Mouse (Mus musculus) C2C12 (cell line): ENCODE data around the gene 4921524J17Rik. TPM values are rescaled to one million over a fixed set of nuclear protein-coding genes. Genes with fewer than 3 reads are reported as not detected.
A peak's percentile ranks its signal among the peaks of the same experiment; 100 is the strongest.

ENCODE experiments used
- H3K27me3 ChIP-seq: one replicate; pipeline ENCODE4 v1.6.1; 2011; ENCODE audit not compliant: control insufficient read depth, insufficient read depth, insufficient read length
- H3K36me3 ChIP-seq: one replicate; pipeline ENCODE4 v1.6.1; 2011; ENCODE audit not compliant: control insufficient read depth, insufficient read depth
- H3K4me3 ChIP-seq: one replicate; pipeline ENCODE4 v1.5.1; 2011; ENCODE audit warnings: mild to moderate bottlenecking, control low read depth; ENCODE audit not compliant: poor library complexity, insufficient read depth, severe bottlenecking
- H3K79me2 ChIP-seq: one replicate; pipeline ENCODE4 v1.6.1; 2011; ENCODE audit not compliant: control insufficient read depth, insufficient read depth
- H3K79me3 ChIP-seq: one replicate; pipeline ENCODE4 v1.6.1; 2011; ENCODE audit warnings: low read depth, control low read depth
- H3ac ChIP-seq: one replicate; pipeline ENCODE3; 2011; ENCODE audit warnings: low read depth; ENCODE audit not compliant: control insufficient read depth, insufficient read length
- CEBPB ChIP-seq: IDR thresholded peaks from one replicate; pipeline ENCODE4 v1.6.1; 2011; ENCODE audit warnings: low read depth, mild to moderate bottlenecking, control low read depth, moderate library complexity
- CTCF ChIP-seq: IDR thresholded peaks from one replicate; pipeline ENCODE4 v1.5.1; 2011; ENCODE audit not compliant: control insufficient read depth, insufficient read depth, insufficient read length
- FOSL1 ChIP-seq: IDR thresholded peaks from one replicate; pipeline ENCODE4 v1.8.0; 2011; ENCODE audit warnings: mild to moderate bottlenecking, low read length; ENCODE audit not compliant: poor library complexity, insufficient read depth, severe bottlenecking
- MAX ChIP-seq: IDR thresholded peaks from one replicate; pipeline ENCODE4 v1.6.1; 2011; ENCODE audit warnings: mild to moderate bottlenecking, control low read depth
- MYOD1 ChIP-seq: IDR thresholded peaks from one replicate; pipeline ENCODE4 v1.6.1; 2011; ENCODE audit warnings: low read depth; ENCODE audit not compliant: control insufficient read depth, insufficient read length
- MYOG ChIP-seq: IDR thresholded peaks from one replicate; pipeline ENCODE4 v1.6.1; 2011; ENCODE audit not compliant: control insufficient read depth, insufficient read length; ENCODE audit errors: extremely low read depth
- USF1 ChIP-seq: IDR thresholded peaks from one replicate; pipeline ENCODE4 v1.6.1; 2011; ENCODE audit warnings: low read depth, mild to moderate bottlenecking, control low read depth, moderate library complexity
- polyA plus RNA-seq: library from polyadenylated mRNA; unstranded; fragments of >200 nt; fragmentation: generic; extraction: Trizol; gene quantifications from one replicate; pipeline ENCODE4 v1.2.1, GENCODE M21; 2012; ENCODE audit warnings: missing spikeins

4921524J17Rik gene
- polyA plus RNA-seq, 1 experiment: 5.3 TPM

DNA sequence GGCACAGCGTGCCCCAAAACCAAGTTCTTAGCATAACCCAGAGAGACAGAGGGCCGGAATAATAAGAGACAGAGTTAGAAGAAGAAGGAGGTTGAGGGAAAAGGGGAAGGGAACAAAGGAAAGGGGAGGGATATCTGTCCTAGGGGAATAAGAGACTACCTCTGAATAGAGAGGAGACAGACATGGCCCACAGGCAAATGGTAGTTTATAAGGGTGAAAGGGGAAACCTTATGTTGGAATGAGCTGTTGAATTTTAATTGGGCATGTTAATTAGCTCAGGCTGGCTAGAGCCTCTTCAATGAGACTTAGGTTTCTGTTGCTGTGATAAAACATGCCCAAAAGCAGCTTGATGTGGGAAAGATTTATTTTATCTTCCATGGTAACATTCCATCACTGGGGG is 20.6 kb upstream of the 4921524J17Rik start:
- Histone ChIP-seq H3K4me3 (no peak overlapping the region), H3K27me3 (peaks cover 4% of the 10 kb centered on the region), H3K79me2 (no peaks in the 10 kb centered on the region), H3ac (no peak overlapping the region), H3K79me3 (no peaks in the 10 kb centered on the region), H3K36me3 (no peaks in the 10 kb centered on the region)
- no peak for TF ChIP-seq MYOD1
- no peak for TF ChIP-seq FOSL1
- no peak for TF ChIP-seq USF1
- TF ChIP-seq MAX: no peak
- no peak for TF ChIP-seq CEBPB
- TF ChIP-seq MYOG: no peak
- no peak for TF ChIP-seq CTCF

DNA sequence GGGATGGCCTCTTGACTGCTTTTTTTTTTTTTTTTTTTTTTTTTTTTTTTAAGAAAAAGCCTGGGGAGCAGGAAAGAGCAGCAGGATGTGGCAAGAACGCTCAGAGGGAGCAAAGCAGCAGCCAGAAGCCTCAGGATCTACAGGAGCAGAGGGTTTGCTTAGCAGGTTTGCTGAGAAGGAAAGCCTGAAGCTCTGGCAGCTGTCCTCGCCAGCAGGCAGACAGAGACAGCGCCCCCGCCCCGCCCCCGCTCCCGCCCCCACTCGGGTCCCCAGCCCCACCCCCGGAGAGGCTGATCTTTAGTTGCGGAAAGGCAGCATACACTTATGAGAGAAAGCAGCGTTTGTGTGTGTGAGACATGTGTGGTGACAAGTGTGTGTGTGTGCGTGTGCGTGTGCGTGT is 19.7 kb upstream of the 4921524J17Rik start:
- no peak for TF ChIP-seq FOSL1
- no peak for TF ChIP-seq CTCF
- TF ChIP-seq MYOD1: no peak
- no peak for TF ChIP-seq CEBPB
- no peak for TF ChIP-seq MYOG
- TF ChIP-seq MAX: no peak
- TF ChIP-seq USF1: no peak
- Histone ChIP-seq H3K27me3 (peaks cover 4% of the 10 kb centered on the region), H3K36me3 (no peaks in the 10 kb centered on the region), H3K79me2 (no peaks in the 10 kb centered on the region), H3ac (no peak overlapping the region), H3K4me3 (no peak overlapping the region), H3K79me3 (no peaks in the 10 kb centered on the region)

DNA sequence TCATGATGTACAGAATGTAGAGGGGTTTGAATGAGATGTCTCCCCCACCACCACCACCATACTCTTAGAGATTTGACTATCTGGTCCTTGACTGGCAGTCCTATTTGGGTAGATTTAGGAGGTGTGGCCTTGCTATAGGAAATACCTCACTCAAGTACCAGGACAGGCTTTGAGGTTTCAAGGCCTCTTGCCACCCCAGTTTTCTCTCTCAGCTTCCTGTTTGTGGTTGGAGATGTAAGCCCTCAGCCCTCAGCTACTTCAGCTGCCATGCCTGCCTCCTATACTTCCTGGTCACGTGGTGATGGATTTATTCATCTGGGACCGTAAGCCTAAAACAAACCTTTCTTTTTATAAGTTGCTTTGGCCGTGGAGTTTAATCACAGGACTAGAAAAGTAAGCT is 17.7 kb upstream of the 4921524J17Rik start:
- H3K79me3 ChIP-seq: no peaks in the 10 kb centered on the region
- no peaks in the 10 kb centered on the region for H3K79me2 ChIP-seq
- H3K27me3 ChIP-seq: peaks cover 4% of the 10 kb centered on the region
- TF ChIP-seq USF1 (peak; percentile 44), CEBPB (no peak), MYOG (no peak), CTCF (no peak)
- no peaks in the 10 kb centered on the region for H3K36me3 ChIP-seq
- H3K4me3 ChIP-seq: no peak overlapping the region
- no peak overlapping the region for H3ac ChIP-seq

DNA sequence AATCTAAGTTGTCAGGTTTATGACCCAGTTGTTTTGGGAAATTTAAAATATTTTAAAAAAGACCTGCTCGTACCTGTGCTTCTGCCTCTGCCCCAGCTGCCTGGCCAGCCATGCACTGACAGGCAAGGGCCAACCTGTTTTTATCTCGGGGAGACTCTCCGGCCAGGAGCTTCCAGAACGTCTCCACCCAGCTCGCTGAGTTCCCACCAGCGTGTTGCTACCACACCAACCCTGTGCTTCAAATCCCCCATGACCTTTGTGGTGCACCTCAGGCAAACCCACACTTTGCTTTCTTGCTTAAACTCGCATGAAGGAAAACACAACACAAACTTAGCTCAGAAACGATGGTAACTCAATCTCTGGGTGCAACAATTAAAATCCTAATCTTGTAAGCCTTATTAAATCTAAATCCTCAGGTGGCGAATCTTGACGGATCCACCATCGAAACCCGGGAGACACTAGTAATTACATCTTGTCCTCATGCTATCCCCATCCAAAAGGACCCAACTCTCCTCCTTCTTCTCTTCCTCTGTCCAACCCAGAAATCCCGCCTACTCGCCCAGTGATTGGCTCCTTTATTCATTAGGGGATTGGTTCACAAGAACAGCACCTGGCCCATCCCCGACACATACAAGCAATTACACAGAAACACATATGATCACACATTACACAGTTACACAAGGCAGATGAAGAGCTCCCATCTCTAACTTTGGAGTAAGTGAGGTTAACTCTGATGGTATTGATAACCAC is 13.5 kb upstream of the 4921524J17Rik start:
- no peak for TF ChIP-seq FOSL1
- no peak for TF ChIP-seq USF1
- no peak for TF ChIP-seq MYOD1
- no peak for TF ChIP-seq MYOG
- TF ChIP-seq MAX: no peak
- no peak for TF ChIP-seq CTCF
- TF ChIP-seq CEBPB: no peak
- no peaks in the 10 kb centered on the region for H3K36me3 ChIP-seq
- no peaks in the 10 kb centered on the region for H3K27me3 ChIP-seq
- no peak overlapping the region for H3K4me3 ChIP-seq
- no peaks in the 10 kb centered on the region for H3K79me2 ChIP-seq
- H3ac ChIP-seq: no peak overlapping the region
- H3K79me3 ChIP-seq: no peaks in the 10 kb centered on the region

DNA sequence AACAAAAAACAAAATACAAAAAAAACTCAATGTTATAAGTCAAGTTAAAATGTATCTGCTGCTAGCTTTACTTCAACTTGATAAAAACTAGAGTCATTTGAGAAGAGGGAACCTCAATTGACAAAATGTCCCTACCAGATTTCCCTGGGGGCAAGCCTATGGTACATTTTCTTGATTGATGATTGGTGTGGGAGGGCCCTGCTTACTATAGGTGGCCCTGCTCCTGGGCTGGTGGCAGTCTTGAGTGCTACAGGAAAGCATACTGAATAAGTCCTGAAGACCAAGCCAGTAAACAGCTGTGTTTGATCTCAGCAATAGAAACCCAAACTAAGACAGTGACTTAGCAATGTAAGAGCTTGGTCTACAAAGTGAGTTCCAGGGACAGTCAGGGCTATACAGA is 11.5 kb upstream of the 4921524J17Rik start:
- Histone ChIP-seq H3K36me3 (no peaks in the 10 kb centered on the region), H3K4me3 (no peak overlapping the region), H3K79me3 (no peaks in the 10 kb centered on the region), H3ac (no peak overlapping the region), H3K27me3 (no peaks in the 10 kb centered on the region), H3K79me2 (no peaks in the 10 kb centered on the region)
- TF ChIP-seq USF1 (no peak), CEBPB (no peak), MYOG (no peak), CTCF (no peak), FOSL1 (no peak), MAX (no peak), MYOD1 (no peak)

- no peak overlapping the region for H3K4me3 ChIP-seq
Observed at GRCm38 (mm10) chr8:85441564-85441963, 8.9 kb upstream of the 4921524J17Rik start.

More at GRCm38 (mm10) chr8:85441564-85441963, 8.9 kb upstream of the 4921524J17Rik start:
- no peaks in the 10 kb centered on the region for H3K79me3 ChIP-seq
- H3ac ChIP-seq: no peak overlapping the region
- no peaks in the 10 kb centered on the region for H3K79me2 ChIP-seq
- TF ChIP-seq CEBPB: no peak
- no peak for TF ChIP-seq FOSL1
- TF ChIP-seq MAX: no peak
- TF ChIP-seq MYOD1: no peak
- no peak for TF ChIP-seq MYOG
- no peak for TF ChIP-seq USF1
- no peak for TF ChIP-seq CTCF
- H3K27me3 ChIP-seq: no peaks in the 10 kb centered on the region
- H3K36me3 ChIP-seq: no peaks in the 10 kb centered on the region
